Mouse (Mus musculus) MEL (cell line): ENCODE measurements around the gene Snx29.

Experiments
- CTCF ChIP-seq, 3 experiments: IDR thresholded peaks in 2 of 3; conservative IDR thresholded peaks in 1 of 3; 2 replicates each; pipeline ENCODE4 v1.5.1; 2011 to 2012; ENCODE audit warnings: low read length in 3 of 3, low read depth in 2 of 3, mild to moderate bottlenecking in 2 of 3, improper control_type of control experiment in 1 of 3, inconsistent platforms in 1 of 3, mixed read lengths in 1 of 3, moderate library complexity in 1 of 3; ENCODE audit not compliant: control insufficient read depth in 1 of 3, insufficient read depth in 1 of 3, poor library complexity in 1 of 3, severe bottlenecking in 1 of 3
- EP300 ChIP-seq, 2 experiments: IDR thresholded peaks; 2 replicates each; pipeline ENCODE4 v1.6.1; 2011; ENCODE audit warnings: improper control_type of control experiment in 2 of 2, low read length in 2 of 2, low read depth in 1 of 2, mild to moderate bottlenecking in 1 of 2
- ETS1 ChIP-seq: IDR thresholded peaks from 2 replicates; pipeline ENCODE4 v1.6.1; 2012; ENCODE audit warnings: low read depth, mild to moderate bottlenecking, inconsistent platforms, low read length, improper control_type of control experiment, moderate library complexity
- GATA1 ChIP-seq: IDR thresholded peaks from 2 replicates; pipeline ENCODE4 v1.6.1; 2011; ENCODE audit warnings: low read depth, low read length, improper control_type of control experiment
- NRF1 ChIP-seq: IDR thresholded peaks from 2 replicates; pipeline ENCODE4 v1.6.1; 2014; ENCODE audit warnings: low read depth, mild to moderate bottlenecking, inconsistent platforms, low read length, improper control_type of control experiment, moderate library complexity; ENCODE audit not compliant: poor library complexity, insufficient read depth, severe bottlenecking
- POLR2A ChIP-seq, 2 experiments: IDR thresholded peaks; 2 replicates each; pipeline ENCODE4 v1.6.1; 2011 to 2012; ENCODE audit warnings: low read length in 2 of 2, mild to moderate bottlenecking in 2 of 2, control low read depth in 1 of 2, improper control_type of control experiment in 1 of 2, low read depth in 1 of 2, moderate library complexity in 1 of 2; ENCODE audit not compliant: control insufficient read depth in 1 of 2, insufficient read depth in 1 of 2, poor library complexity in 1 of 2
- POLR2AphosphoS5 ChIP-seq: IDR thresholded peaks from 2 replicates; pipeline ENCODE4 v1.6.1; 2012; ENCODE audit warnings: low read depth, borderline replicate concordance, mild to moderate bottlenecking, inconsistent platforms, low read length, moderate library complexity, mixed read lengths
- TBP ChIP-seq: IDR thresholded peaks from 2 replicates; pipeline ENCODE4 v1.8.0; 2011; ENCODE audit warnings: low read depth, low read length, improper control_type of control experiment
- TCF12 ChIP-seq: IDR thresholded peaks from 2 replicates; pipeline ENCODE4 v1.6.1; 2014; ENCODE audit warnings: low read depth, mild to moderate bottlenecking, inconsistent platforms, low read length, improper control_type of control experiment, moderate library complexity
- ZC3H11A ChIP-seq: IDR thresholded peaks from 2 replicates; pipeline ENCODE4 v1.6.1; 2012; ENCODE audit warnings: low read depth, mild to moderate bottlenecking, inconsistent platforms, low read length, improper control_type of control experiment

DNA sequence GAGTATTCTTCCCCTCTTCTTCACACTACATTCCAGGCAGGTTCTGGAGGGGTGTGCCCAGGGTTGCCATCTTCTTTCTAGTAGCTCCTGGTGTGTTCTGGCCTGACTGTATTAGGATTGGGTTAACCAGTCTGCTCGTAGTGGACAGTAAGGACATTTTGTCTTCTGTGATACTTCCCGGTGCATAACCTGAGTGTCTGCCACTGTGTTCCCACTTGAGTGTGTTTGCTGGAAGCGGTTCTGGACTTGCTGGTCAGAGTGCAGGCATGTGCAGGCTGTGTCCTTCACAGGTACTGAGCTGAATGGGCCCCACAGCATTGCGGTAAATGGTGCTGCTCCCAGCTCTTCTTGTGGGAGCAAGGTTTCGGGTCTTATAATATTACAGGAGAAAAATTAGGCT lies 125.2 kb downstream of the Snx29 start:
- no peak for TF ChIP-seq POLR2A (IDR thresholded peaks at IDR 0.05; ENCODE audit: control insufficient read depth in 1 of 2, insufficient read depth in 1 of 2, low read depth in 1 of 2, low read length in 2 of 2, poor library complexity in 1 of 2)
- TF ChIP-seq NRF1: no peak
- no peak for TF ChIP-seq CTCF (IDR thresholded peaks at IDR 0.05 in 2 of 3, conservative IDR thresholded peaks at IDR 0.05 in 1 of 3; ENCODE audit: control insufficient read depth in 1 of 3, insufficient read depth in 1 of 3, low read depth in 2 of 3, low read length in 3 of 3, poor library complexity in 1 of 3, severe bottlenecking in 1 of 3)
- TF ChIP-seq ETS1: no peak
- no peak for TF ChIP-seq EP300 (IDR thresholded peaks at IDR 0.05; ENCODE audit: low read depth in 1 of 2, low read length in 2 of 2)
- TF ChIP-seq ZC3H11A: no peak
- no peak for TF ChIP-seq TBP
- no peak for TF ChIP-seq POLR2AphosphoS5
- no peak for TF ChIP-seq GATA1
- TF ChIP-seq TCF12: no peak
